Mouse (Mus musculus): ENCODE data around the gene Fam198b. TPM values are rescaled to one million over a fixed set of nuclear protein-coding genes. Genes with fewer than 3 reads are reported as not detected.

Gene Fam198b
- 0.07 TPM for polyA plus RNA-seq (2017; shearing (Covaris generic))

GRCm38 (mm10) chr3:79884305-79884704 is at the start of gene Fam198b:
TSS of gene Fam198b (plus strand) at chr3:79884533.

GRCm38 (mm10) chr3:79852654-79853166 is 31.6 kb upstream of the Fam198b start, which contains the start of gene Tmem144:
TSS of gene Tmem144 (minus strand) at chr3:79852773.

Other genes starting within 250 kb of the Fam198b start
- 0.06 TPM for gene Rxfp1, start 146.7 kb upstream of the Fam198b start, polyA plus RNA-seq (2017; shearing (Covaris generic))
- 0.38 TPM for gene Tmem144, start 31.8 kb upstream of the Fam198b start, polyA plus RNA-seq (2017; shearing (Covaris generic))

Data from CD4-positive, CD25-positive, alpha-beta regulatory T cell (primary cell).